Mouse (Mus musculus) naive thymus-derived CD4-positive, alpha-beta T cell, adult 2 months (primary cell): ENCODE measurements around the gene Shank2.

ENCODE experiments used
- DNase-seq: peaks from one replicate; pipeline ENCODE4 v3.0.0-alpha.2; 2011; ENCODE audit warnings: low read depth

The Shank2 gene

GRCm38 (mm10) chr7:144229421-144229820 lies 227.7 kb downstream of the Shank2 start:
- DNase-seq = no peak

GRCm38 (mm10) chr7:144232132-144232706 lies 230.5 kb downstream of the Shank2 start:
- no peak for DNase-seq

GRCm38 (mm10) chr7:144233479-144233878 lies 231.8 kb downstream of the Shank2 start:
- DNase-seq = no peak

- DNase-seq = no peak
These were observed 233.1 kb downstream of the Shank2 start for GRCm38 (mm10) chr7:144234783-144235182.

- DNase-seq = no peak
These were observed 233.8 kb downstream of the Shank2 start for GRCm38 (mm10) chr7:144235523-144235922.

GRCm38 (mm10) chr7:144236802-144237201 lies 235.1 kb downstream of the Shank2 start:
- DNase-seq = no peak

GRCm38 (mm10) chr7:144238409-144238808 lies 236.7 kb downstream of the Shank2 start:
- DNase-seq = no peak

GRCm38 (mm10) chr7:144238992-144239391 lies 237.3 kb downstream of the Shank2 start:
- DNase-seq = no peak

GRCm38 (mm10) chr7:144239571-144240370 lies 238.0 kb downstream of the Shank2 start:
- no peak for DNase-seq

GRCm38 (mm10) chr7:144240736-144241343 lies 239.1 kb downstream of the Shank2 start:
- no peak for DNase-seq

- no peak for DNase-seq
These were observed 242.5 kb downstream of the Shank2 start for GRCm38 (mm10) chr7:144244203-144244602.

GRCm38 (mm10) chr7:144246271-144246670 lies 244.5 kb downstream of the Shank2 start:
- no peak for DNase-seq

- no peak for DNase-seq
These were observed 247.1 kb downstream of the Shank2 start for GRCm38 (mm10) chr7:144248686-144249422.

GRCm38 (mm10) chr7:144250791-144251190 lies 249.1 kb downstream of the Shank2 start:
- DNase-seq = no peak

GRCm38 (mm10) chr7:144251250-144251649 lies 249.5 kb downstream of the Shank2 start:
- DNase-seq = no peak

GRCm38 (mm10) chr7:144254674-144255246 lies 253.0 kb downstream of the Shank2 start:
- DNase-seq = no peak

- DNase-seq = no peak
These were observed 256.1 kb downstream of the Shank2 start for GRCm38 (mm10) chr7:144257821-144258220.

GRCm38 (mm10) chr7:144258332-144258731 lies 256.6 kb downstream of the Shank2 start:
- no peak for DNase-seq

- DNase-seq = no peak
These were observed 260.9 kb downstream of the Shank2 start for GRCm38 (mm10) chr7:144262666-144263065.

- no peak for DNase-seq
These were observed 265.0 kb downstream of the Shank2 start for GRCm38 (mm10) chr7:144266745-144267144.

GRCm38 (mm10) chr7:144268329-144268728 lies 266.6 kb downstream of the Shank2 start:
- DNase-seq = no peak

- no peak for DNase-seq
These were observed 267.1 kb downstream of the Shank2 start for GRCm38 (mm10) chr7:144268778-144269177.
